Mouse (Mus musculus): ENCODE measurements around the gene Prr5l. TPM values are rescaled to one million over a fixed set of nuclear protein-coding genes. Genes with fewer than 3 reads are reported as not detected.

Prr5l gene
- polyA plus RNA-seq, 1 experiment from 2014 or later, result 38.1 TPM

DNA sequence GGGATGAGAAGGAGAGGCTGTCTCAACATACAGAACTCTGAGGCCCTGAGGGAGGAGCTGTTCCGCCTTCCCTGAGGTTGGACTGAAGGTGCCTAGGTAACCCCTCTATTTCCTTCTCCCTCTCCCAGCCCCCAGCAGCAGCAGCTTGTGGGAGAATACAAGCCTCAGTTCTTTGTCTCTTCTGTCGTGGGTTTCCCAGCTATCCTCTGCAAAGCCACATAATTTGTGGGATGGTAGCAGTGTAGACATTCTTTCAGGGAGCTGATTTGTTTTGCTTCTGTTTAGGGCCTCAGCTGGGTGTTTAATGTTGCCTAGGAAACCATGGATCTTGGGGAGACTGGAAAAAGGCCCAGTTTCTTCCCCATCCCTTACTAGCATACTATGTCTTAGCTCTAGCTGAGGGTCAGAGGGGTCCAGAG lies 37.3 kb upstream of the Prr5l start:
- H3K27me3 ChIP-seq (ENCODE audit: insufficient read depth, low read length), result no peaks in the 10 kb centered on the region
- DNase-seq (ENCODE audit: low spot score) (no peak), ATAC-seq (replicated peaks; ENCODE audit: low FRiP score, low read depth) (no peak)
- H3K4me2 ChIP-seq (ENCODE audit: low read length), result no peak overlapping the region
- peak; percentile 21; the same call in 1 of the 2 replicates for TF ChIP-seq CTCF (IDR thresholded peaks at IDR 0.05; ENCODE audit: low read depth)
- no peaks in the 10 kb centered on the region for H3K4me1 ChIP-seq (replicated peaks; ENCODE audit: insufficient read depth, low read length)
- H3K27ac ChIP-seq, result no peak overlapping the region
- H3K36me3 ChIP-seq (ENCODE audit: insufficient read depth, low read length), result no peaks in the 10 kb centered on the region
- H3K9ac ChIP-seq (ENCODE audit: low read depth, low read length), result no peak overlapping the region
- no peak overlapping the region for H3K4me3 ChIP-seq (replicated peaks; ENCODE audit: low read depth, low read length)
- no peaks in the 10 kb centered on the region for H3K9me3 ChIP-seq (replicated peaks; ENCODE audit: low read length)
- 53% methylated on average over 2 of the region's 2 CpGs for WGBS

GRCm38 (mm10) chr2:101918518-101918917 lies 35.7 kb upstream of the Prr5l start:
- TF ChIP-seq CTCF (IDR thresholded peaks at IDR 0.05; ENCODE audit: low read depth), result no peak
- 73% methylated on average over 7 of the region's 7 CpGs for WGBS
- H3K4me2 ChIP-seq (ENCODE audit: low read length), result no peak overlapping the region

GRCm38 (mm10) chr2:101909326-101910080 lies 26.7 kb upstream of the Prr5l start:
- no peaks in the 10 kb centered on the region for H3K4me1 ChIP-seq (replicated peaks; ENCODE audit: insufficient read depth, low read length)
- H3K9ac ChIP-seq (ENCODE audit: low read depth, low read length), result no peak overlapping the region
- TF ChIP-seq CTCF (IDR thresholded peaks at IDR 0.05; ENCODE audit: low read depth), result no peak
- 92% methylated on average over 15 of the region's 15 CpGs for WGBS
- ATAC-seq (replicated peaks; ENCODE audit: low FRiP score, low read depth), result no peak
- no peak overlapping the region for H3K27ac ChIP-seq
- H3K9me3 ChIP-seq (replicated peaks; ENCODE audit: low read length), result no peaks in the 10 kb centered on the region
- no peak for DNase-seq (ENCODE audit: low spot score)
- H3K4me2 ChIP-seq (ENCODE audit: low read length), result no peak overlapping the region
- no peaks in the 10 kb centered on the region for H3K36me3 ChIP-seq (ENCODE audit: insufficient read depth, low read length)
- H3K4me3 ChIP-seq (replicated peaks; ENCODE audit: low read depth, low read length), result no peak overlapping the region
- H3K27me3 ChIP-seq (ENCODE audit: insufficient read depth, low read length), result no peaks in the 10 kb centered on the region

More at GRCm38 (mm10) chr2:101918518-101918917, 35.7 kb upstream of the Prr5l start:
- no peak for ATAC-seq (replicated peaks; ENCODE audit: low FRiP score, low read depth)
- H3K27ac ChIP-seq, result no peak overlapping the region
- DNase-seq (ENCODE audit: low spot score), result no peak
- H3K36me3 ChIP-seq (ENCODE audit: insufficient read depth, low read length), result no peaks in the 10 kb centered on the region
- H3K9me3 ChIP-seq (replicated peaks; ENCODE audit: low read length), result no peaks in the 10 kb centered on the region
- no peak overlapping the region for H3K9ac ChIP-seq (ENCODE audit: low read depth, low read length)
- H3K27me3 ChIP-seq (ENCODE audit: insufficient read depth, low read length), result no peaks in the 10 kb centered on the region
- no peak overlapping the region for H3K4me3 ChIP-seq (replicated peaks; ENCODE audit: low read depth, low read length)
- no peaks in the 10 kb centered on the region for H3K4me1 ChIP-seq (replicated peaks; ENCODE audit: insufficient read depth, low read length)

- Histone ChIP-seq H3K4me1 (replicated peaks; ENCODE audit: insufficient read depth, low read length) (no peaks in the 10 kb centered on the region), H3K27ac (no peak overlapping the region), H3K9ac (ENCODE audit: low read depth, low read length) (no peak overlapping the region), H3K9me3 (replicated peaks; ENCODE audit: low read length) (no peaks in the 10 kb centered on the region), H3K4me2 (ENCODE audit: low read length) (no peak overlapping the region), H3K4me3 (replicated peaks; ENCODE audit: low read depth, low read length) (no peak overlapping the region), H3K27me3 (ENCODE audit: insufficient read depth, low read length) (no peaks in the 10 kb centered on the region), H3K36me3 (ENCODE audit: insufficient read depth, low read length) (no peaks in the 10 kb centered on the region)
- ATAC-seq (replicated peaks; ENCODE audit: low FRiP score, low read depth), result no peak
- WGBS, result 77% methylated on average over 13 of the region's 13 CpGs
- no peak for DNase-seq (ENCODE audit: low spot score)
- TF ChIP-seq CTCF (IDR thresholded peaks at IDR 0.05; ENCODE audit: low read depth), result no peak
Observed at GRCm38 (mm10) chr2:101908773-101909172, 25.9 kb upstream of the Prr5l start.

DNA sequence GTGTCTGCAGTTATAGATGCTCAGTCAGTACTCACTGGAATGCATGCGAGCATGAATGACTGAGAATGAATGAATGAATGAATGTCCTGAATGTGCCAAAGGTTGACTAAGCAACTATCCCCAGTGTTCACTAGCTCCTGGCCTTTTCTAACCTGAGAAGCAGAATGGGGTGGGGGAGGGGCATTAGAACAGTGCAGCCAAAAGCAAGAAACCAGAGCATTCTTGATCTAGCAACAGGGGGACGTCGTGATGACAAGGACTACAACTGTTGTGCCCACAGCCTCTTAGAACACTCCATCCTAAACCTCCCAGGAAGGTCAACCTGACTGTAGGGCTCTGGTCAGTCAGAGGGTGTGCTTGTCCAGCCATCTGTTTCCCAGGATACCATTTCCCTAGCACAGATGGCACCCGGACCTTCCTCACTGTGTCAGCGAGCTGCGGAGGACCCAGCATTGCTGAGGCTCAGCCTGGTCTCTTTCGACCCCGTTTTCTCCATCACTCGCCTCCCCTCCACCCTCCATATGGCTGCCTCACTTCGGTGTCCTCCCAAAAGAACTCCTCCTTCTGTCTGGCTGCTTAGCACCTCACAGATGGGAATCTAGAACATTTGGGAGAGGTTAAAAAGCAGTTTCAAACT lies 24.7 kb upstream of the Prr5l start:
- H3K9ac ChIP-seq (ENCODE audit: low read depth, low read length), result no peak overlapping the region
- H3K4me3 ChIP-seq (replicated peaks; ENCODE audit: low read depth, low read length), result no peak overlapping the region
- no peaks in the 10 kb centered on the region for H3K4me1 ChIP-seq (replicated peaks; ENCODE audit: insufficient read depth, low read length)
- ATAC-seq (replicated peaks; ENCODE audit: low FRiP score, low read depth) (no peak), DNase-seq (ENCODE audit: low spot score) (no peak)
- H3K27me3 ChIP-seq (ENCODE audit: insufficient read depth, low read length), result no peaks in the 10 kb centered on the region
- no peak for TF ChIP-seq CTCF (IDR thresholded peaks at IDR 0.05; ENCODE audit: low read depth)
- WGBS, result 62% methylated on average over 10 of the region's 10 CpGs
- no peak overlapping the region for H3K4me2 ChIP-seq (ENCODE audit: low read length)
- no peaks in the 10 kb centered on the region for H3K36me3 ChIP-seq (ENCODE audit: insufficient read depth, low read length)
- H3K9me3 ChIP-seq (replicated peaks; ENCODE audit: low read length), result no peaks in the 10 kb centered on the region
- H3K27ac ChIP-seq, result no peak overlapping the region

GRCm38 (mm10) chr2:101906379-101906690 lies 23.5 kb upstream of the Prr5l start:
- H3K4me1 ChIP-seq (replicated peaks; ENCODE audit: insufficient read depth, low read length), result no peaks in the 10 kb centered on the region
- H3K4me3 ChIP-seq (replicated peaks; ENCODE audit: low read depth, low read length), result no peak overlapping the region
- H3K9me3 ChIP-seq (replicated peaks; ENCODE audit: low read length), result no peaks in the 10 kb centered on the region
- H3K36me3 ChIP-seq (ENCODE audit: insufficient read depth, low read length), result no peaks in the 10 kb centered on the region
- no peak overlapping the region for H3K27ac ChIP-seq
- DNase-seq (ENCODE audit: low spot score) (no peak), ATAC-seq (replicated peaks; ENCODE audit: low FRiP score, low read depth) (0 out of 2 replicates have a peak, but pooled peaks have one; percentile 15)
- no peaks in the 10 kb centered on the region for H3K27me3 ChIP-seq (ENCODE audit: insufficient read depth, low read length)
- H3K9ac ChIP-seq (ENCODE audit: low read depth, low read length), result 0 out of 2 replicates have a peak overlapping the region, but pooled peaks have one; percentile 6
- H3K4me2 ChIP-seq (ENCODE audit: low read length), result no peak overlapping the region
- WGBS, result 35% methylated on average over 5 of the region's 5 CpGs
- TF ChIP-seq CTCF (IDR thresholded peaks at IDR 0.05; ENCODE audit: low read depth), result no peak

Data from kidney, postnatal 0 days (tissue).